Mouse (Mus musculus) left cerebral cortex, postnatal 10 days (tissue): Measurements from ENCODE around the gene Slc35d1. TPM values are rescaled to one million over a fixed set of nuclear protein-coding genes. Genes with fewer than 3 reads are reported as not detected.
A peak's percentile ranks its signal among the peaks of the same experiment; 100 is the strongest.

Source experiments
- DNase-seq, 2 experiments: peaks; one replicate each; pipeline ENCODE4 v3.0.0; 2021 to 2022; ENCODE audit warnings: low spot score in 2 of 2, mixed read lengths in 1 of 2; ENCODE audit errors: extremely low spot score in 1 of 2
- intact Hi-C: fragments of 180-260 bp; cut with DNase I; formaldehyde crosslinking; loops from one replicate; pipeline ENCODE4 v1.15.1; 2025
- total RNA-seq, 2 experiments: library from RNA; stranded (reverse); gene quantifications; 2 replicates each; pipeline ENCODE4 v1.2.3; 2021

Slc35d1 gene
- 10 to 100 TPM; 12.0 to 13.4 TPM for total RNA-seq

DNA sequence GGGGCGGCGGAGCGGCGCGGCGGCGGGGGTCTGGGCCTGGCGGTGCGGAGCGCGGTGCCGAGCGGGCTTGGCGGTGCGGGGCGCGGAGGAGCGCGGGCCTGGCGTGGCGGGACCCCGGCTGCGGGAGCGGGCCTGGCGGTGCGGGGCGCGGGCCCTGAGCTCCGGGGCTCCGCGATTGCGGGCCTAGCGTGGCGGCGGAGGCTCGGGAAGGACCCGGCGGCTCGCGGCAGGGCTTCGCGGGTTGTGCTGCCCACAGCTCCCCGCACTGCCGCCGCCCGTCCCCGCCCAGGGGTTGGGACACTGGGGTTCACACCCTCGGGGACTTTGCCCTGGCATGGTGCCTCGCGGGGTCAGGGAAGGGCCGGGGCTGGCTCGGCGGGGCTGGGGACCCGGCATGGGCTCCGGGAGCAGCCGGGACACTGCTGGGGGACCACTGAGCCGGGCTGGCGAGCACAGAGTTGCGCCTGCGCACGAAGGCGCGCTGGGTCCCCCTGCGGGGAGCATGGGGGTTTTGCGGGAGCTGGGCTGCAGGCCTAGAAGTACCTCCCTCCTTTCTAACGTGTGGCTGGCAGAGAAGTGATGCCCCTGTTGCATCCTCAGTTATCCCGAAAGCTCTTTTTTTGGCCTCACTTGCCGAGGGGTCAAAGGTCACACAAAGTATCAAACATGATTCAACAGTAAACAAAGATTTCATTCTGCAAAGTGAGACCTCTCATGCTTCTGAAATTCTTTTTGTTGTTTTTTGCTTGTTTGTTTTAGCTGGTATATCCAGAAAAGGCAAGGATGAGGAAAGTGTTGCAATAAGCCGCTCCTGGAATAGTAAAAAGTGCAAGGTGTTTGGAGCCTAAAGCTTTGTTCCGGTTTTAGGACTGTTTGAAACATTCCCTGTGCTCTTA lies at the start of gene Slc35d1:
TSS of gene Slc35d1 (minus strand) at position 240 of the 896 bp plus-strand sequence.
- peak; percentile 82 to 91 for DNase-seq
- intact Hi-C loops = no loop called here

DNA sequence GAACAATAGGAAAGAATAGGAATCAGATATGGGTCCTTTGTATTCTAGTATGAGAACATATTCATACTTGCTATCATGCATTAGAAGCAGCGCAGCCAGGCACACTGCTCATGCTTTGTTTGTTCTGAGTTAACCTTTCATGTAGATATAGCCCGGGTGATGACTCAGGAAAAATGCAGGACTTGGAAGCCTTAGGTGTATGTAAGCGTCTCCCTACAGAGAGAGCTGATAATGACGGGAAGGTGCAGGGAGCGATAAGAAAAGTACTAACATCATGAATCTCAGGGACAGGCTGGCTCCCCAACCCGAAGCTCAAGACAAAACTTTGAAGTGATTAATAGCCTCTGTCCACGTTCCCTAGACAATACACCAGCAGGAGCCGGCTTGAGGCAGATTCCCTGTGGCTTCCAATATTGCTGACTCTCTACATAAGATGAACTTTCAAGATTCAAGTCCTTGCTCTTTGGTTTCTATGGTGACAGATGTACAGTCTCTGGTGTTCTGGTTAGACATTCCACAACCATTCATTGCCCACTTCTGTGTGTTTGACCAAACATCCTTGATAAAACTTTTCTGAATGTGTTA lies 48.9 kb upstream of the Slc35d1 start:
- intact Hi-C loops = no loop called here
- DNase-seq = no peak

DNA sequence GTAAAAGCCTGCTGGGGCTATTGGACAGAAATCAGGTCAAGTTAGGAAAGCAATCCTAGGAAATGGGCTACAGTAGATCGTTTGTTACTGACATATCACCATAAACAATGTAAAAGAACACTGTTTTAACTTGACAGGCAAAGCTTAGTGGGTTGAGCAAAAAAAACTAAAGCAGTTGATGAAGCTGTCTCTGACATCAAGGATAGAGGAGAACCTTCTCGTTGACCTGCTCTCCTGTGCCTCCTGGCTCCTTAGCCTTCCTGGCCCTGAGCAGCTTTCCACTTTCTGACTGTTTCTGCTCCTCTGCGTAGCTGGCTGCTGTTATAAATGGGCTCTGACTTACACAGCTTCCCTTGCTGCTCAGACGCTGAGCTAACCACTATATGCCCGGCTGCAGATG lies 48.4 kb upstream of the Slc35d1 start:
- intact Hi-C loops = no loop called here
- no peak for DNase-seq

DNA sequence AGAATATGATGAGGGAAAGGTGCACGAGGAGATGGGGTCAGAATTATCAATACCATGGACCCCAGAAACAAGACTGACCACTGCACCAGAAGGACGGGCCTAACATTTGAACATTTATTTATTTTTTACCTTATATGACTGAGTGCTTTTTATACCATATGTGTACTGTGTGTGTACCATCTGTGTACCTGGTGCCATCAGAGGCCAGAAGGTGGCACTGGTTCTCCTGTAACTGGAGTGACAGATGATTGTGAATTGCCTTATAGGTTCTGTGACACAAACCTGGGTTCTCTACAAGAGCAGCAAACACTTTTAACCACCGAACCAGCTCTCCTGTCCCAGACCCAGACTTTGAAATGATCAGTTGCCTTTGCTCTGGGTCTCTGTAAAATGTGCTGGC lies 43.9 kb upstream of the Slc35d1 start:
- no peak for DNase-seq
- intact Hi-C loops = no loop called here

DNA sequence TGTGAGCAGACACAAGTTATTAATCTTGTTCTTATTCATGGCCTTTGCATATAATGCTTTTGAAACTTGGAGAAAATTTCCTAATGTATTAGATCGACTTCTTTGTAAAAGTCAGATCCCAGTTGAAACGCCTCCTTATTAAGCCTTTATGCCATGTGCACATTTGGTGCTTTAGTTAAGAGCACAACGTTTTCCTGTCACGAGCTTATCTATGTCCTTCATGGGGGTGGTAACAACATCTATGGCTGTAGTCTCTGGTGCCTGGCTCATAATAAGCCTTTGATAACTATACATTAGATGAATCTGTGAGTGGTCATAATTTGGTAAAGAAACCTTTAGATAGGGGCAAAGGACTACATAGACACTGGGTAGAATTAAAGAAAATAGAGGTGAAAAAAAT lies 38.9 kb upstream of the Slc35d1 start:
- intact Hi-C loops = no loop called here
- no peak for DNase-seq

DNA sequence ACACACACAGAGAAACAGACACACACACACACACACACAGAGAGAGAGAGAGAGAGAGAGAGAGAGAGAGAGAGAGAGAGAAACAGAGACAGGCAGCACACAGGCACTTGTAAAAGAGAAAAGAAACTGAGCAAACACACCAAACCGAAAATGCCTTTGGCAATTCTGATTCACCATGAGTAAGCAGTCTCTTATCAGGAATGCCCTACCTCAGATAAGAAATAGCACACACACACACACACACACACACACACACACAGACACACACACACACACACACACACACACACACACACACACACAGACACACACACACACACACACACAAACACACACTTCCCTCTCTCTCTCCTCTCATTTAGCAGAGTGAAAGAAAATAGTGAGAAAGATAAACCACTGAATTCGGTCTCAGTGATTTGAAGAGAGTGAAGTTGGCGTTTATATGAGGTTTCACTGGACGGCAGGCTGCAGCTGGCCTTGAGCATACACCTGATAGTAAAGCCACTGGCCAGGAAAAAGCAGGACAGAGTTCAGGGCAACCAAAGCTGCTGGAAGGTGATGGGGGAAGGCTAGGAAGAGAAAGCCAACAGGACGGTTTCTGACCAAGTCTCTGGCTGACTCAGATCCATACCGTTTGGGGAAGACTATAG lies 34.6 kb upstream of the Slc35d1 start:
- intact Hi-C loops = no loop called here
- no peak for DNase-seq

DNA sequence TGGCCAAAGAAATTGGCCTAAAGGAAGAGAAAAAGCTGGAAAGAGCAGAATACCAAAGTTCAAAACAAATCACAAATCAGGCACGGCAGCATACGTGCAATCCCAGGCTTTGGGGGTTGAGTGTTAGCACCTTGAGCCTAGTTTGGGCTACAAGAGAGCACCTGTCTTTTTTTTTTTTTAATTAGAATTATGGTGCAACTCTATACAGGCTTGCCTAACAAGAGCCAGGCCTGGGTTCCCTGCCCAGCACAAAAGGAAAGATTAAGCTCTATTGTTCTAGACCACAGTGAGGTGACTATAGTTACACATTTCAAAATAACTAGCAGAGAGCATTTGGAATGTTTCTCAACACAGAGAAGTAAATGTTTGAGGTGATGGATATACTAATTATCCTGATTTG lies 32.8 kb upstream of the Slc35d1 start:
- intact Hi-C loops = no loop called here
- no peak for DNase-seq

DNA sequence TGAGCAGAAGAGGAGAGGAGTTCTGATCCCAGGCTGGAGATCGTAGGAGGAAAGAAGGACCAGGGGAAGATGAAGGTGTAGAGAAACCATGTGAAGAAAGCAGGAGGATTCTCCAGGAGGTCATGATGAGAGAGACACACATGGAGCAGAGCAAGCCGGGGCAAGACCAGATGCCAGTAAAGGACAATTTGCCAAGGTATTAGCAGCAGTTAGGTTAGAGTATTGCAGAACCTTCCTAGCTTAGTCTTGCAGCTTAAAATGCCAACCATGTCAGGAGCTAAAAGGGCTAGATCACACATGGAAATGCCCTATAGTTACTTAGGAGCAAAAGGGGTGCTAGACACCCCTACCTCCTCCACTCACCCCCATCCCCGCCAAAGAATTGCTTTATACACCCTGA lies 32.3 kb upstream of the Slc35d1 start:
- intact Hi-C loops = no loop called here
- no peak for DNase-seq

DNA sequence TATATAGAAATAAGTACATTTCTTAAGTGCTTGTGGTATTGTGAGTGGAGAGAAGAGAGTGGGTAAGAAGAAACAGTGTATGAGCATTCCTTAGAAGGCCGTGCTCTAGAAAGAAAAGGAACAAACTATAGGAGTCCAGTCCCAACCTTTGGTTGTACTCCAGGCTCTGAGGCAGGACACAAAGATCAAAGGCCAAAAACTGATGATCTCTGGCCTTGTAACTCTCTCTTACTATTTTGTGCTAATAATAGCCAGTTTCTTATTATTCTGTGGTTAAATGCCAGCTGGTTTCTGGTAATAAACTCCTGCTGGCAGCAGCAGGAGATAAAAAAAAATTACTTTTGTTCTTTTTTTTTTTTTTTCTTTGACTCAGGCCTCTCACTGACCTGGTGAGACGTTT lies 17.2 kb upstream of the Slc35d1 start:
- DNase-seq = no peak
- intact Hi-C loops = no loop called here

DNA sequence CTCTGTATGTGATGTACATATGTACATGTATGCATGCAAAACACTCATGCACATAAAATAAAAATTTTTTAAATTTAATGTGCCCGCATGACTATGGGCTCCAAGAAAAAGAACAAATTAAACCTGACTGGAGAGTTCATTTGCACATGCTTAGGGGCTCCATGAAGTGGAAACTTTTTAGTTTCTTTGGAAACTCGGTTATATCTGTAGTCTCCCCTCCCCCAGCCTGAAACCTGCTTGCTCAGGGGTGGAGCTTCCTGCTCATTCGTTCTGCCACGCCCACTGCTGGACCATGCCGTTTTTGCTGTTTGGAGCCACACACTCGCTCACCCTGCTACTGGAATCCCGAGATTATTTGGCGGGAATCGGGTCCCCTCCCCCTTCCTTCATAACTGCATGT lies 7.9 kb upstream of the Slc35d1 start:
- intact Hi-C loops = no loop called here
- DNase-seq = no peak

DNA sequence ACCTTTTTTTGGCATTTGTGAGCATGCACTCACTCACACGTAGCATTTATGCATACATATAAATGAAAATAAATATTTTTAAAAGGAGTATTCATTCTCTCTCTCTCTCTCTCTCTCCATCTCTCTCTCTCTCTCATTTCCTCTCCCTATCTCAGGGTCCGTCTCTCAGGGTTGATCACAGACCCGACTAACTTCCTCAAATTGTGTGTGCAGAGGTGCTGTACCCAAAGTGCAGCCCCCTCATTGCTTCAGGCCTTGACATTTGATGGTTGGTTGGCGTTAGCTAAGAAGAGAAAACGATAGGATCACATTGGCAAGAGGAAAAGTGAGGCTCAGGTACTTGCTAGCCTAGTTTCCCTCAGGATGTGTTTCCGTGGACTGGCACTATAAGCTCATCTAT lies 6.8 kb upstream of the Slc35d1 start:
- DNase-seq = no peak

DNA sequence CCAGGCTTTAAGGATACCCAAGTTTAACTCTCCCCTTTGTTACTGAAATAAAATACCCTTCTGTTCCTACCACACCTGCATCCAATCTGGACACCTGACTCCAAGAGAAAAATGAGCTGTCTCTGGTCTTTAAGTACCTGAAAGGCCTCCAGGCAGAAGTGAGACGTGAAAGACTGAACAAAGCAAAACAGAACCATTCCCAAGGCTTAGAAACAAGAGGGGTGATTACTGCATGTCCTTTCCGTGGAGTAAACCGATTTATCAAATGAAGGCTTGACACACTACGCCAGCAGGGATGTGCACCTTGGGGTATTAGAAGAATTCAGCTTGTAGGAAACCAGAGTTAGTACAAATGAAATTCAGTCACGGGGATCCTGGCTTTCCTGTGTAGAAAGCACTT lies 4.0 kb upstream of the Slc35d1 start:
- no peak for DNase-seq
- intact Hi-C loops = no loop called here

More for the DNA sequence above, 6.8 kb upstream of the Slc35d1 start:
- intact Hi-C loops = no loop called here

DNA sequence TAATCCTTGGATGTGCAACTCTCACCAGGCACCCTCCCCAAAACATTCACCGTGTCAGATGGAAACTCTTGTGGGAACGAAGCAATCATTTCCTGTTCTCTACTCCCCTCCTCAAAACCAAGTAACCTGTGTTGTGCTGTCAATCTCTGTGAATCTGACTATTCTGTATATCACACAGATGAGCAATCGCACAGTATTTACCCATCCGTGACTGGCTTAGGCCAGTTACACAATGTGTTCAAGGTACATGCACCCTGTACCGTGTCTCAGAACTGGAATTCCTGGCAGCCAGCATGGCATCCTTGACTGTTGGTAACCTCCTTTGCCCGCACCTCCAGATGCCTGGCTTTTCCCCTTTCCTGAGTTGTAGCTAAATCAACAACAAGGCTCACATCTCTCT lies 1.1 kb upstream of the Slc35d1 start:
- intact Hi-C loops = no loop called here
- DNase-seq = no peak

DNA sequence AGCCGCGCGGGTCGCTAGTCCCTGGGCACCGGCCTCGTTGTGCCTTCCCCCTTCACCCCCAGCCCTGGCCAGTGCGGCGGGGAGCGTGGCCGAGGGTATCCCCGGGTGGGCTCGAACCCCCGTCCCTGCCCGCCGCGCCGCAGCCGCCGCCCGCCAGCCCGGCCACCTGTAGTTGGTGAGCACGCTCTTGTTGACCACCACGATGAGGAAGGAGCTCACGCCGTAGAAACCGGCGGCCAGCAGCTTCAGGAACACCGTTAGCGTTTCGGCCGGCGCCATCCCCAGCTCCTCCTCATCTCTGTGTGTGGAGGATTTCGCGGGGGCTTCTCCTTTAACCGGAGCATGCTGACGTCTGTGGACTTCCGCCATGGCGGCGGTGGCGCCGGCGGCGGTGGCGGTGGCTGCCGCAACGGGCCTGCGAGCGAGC lies 453 bp downstream of the Slc35d1 start:
- DNase-seq = peak in 1 of 2 experiments; percentile 53
- intact Hi-C loops = no loop called here

DNA sequence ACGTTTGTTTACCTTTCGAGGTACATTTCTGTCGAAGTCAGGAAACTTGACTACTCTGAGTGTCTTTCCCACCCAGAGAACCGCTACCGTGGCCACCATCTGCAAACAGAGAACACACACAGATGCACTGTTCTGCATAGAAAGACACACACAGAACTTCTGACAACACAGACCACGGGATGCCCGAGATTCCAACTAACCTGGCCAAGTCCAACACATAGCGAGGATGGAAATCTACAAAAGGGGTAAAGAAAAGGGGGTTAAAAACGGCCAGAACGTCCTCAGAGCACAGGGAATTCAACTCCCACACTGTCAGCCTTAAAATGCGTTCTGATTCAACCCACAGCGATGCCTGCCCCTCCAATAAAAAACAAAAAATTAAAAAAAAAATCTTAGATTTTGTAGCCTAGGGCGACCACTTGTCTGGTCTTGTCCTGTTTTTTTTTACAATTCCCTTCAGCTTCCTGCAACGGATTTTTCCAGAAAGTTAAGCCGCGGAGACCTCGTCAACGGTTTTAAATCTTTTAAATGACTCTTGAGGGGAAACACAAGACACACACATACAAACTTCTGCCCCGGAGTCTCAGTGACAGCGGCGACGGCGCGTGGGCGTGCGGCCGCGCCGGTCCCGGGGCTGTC lies 986 bp downstream of the Slc35d1 start:
- no peak for DNase-seq
- intact Hi-C loops = no loop called here

DNA sequence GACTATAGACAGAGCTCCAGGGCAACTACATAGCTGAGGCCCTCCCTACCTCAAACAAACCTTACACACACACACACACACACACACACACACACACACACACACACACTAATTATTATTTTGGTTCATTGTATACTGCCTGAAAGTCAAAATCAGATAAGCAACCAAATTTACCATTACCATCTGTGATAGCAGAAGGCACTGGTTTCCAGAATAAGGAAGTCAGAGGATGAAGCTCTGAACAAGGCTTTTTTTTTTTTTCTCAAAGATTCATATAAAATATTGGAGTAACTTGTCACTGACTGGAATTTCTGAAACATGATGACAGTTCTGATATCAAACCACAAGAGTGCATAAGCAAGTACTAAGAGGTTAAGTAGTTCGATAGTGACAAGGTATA lies 6.4 kb downstream of the Slc35d1 start:
- intact Hi-C loops = no loop called here

DNA sequence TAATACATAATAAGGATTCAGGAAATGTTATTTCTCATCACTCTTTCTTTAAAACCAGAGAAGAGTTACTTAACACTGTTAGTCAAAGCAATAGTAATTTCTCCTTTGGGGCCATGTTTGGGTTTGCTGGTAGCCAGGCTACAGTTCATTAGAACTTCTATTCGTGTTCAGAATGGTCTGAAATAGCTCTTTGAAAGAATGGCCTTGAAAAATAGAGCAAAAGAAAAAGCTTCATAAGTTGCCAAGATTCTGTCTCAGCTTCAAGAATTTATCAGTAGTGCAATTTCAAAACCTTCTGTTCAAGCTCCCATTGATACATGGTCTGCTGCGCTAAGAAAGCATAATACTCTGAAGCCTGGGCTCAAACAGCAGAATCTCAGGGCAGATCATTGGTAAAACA lies 11.3 kb downstream of the Slc35d1 start:
- no peak for DNase-seq
- intact Hi-C loops = no loop called here

More for the DNA sequence above, 6.4 kb downstream of the Slc35d1 start:
- DNase-seq = no peak

DNA sequence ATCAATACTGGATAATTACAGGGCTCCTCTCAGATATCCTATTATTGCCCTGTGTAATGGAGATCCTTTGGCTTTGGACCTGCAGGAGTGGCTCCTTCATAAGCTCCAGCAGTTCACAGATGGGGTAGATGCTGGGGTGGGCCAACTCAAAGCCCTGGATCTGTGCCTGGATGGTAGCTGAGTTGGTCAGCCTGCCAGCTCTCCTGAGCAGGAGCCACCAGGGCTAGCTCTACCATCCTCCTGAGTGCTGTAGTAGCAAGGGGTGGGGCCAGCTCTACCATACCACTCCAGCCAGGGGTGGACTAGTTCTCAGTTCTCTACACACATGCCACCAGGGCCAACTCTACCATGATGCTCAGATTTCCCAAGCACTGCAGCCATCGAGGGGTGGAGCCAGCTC lies 14.9 kb downstream of the Slc35d1 start:
- intact Hi-C loops = no loop called here
- no peak for DNase-seq

DNA sequence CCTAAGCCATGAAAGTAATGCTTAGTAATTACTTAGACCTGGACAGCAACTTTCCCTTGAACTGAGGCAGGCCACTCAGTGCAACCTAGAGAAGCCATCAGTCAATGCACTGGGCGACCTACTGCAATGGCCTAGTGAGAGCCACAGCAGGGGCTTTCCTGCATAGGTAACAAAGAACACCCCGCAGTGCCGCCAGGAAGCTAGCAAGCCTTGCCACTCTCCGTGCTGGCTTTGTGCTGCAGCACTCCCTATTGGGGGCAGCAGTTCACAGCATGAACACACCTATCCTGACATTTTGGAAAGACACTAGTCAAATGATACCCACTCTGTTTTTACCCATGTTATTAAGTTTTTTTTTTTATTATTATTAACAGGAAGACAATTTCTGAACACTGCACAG lies 15.9 kb downstream of the Slc35d1 start:
- no peak for DNase-seq
- intact Hi-C loops = no loop called here

DNA sequence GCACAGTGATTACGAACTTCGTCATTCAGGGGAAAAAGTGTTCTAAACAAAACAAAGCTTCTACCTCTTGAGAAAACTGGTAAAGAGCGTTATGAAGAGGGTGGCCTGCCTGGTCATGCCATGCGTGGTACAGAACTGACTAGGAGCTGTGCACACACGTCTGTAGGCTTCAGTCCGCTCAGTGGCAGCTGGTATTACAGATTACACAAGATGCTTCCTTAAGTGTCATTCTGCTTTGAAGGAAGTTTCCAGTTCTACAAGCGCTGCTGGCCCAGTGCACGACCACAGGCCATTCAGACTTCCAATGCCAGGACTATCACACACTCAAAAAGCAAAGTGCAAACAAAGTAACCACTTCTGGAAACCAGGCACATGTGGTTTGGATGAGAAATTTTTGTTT lies 17.6 kb downstream of the Slc35d1 start:
- DNase-seq = no peak
- intact Hi-C loops = no loop called here
